Mouse (Mus musculus): Measurements from ENCODE around the gene Scrn1.

Gene Scrn1

DNA sequence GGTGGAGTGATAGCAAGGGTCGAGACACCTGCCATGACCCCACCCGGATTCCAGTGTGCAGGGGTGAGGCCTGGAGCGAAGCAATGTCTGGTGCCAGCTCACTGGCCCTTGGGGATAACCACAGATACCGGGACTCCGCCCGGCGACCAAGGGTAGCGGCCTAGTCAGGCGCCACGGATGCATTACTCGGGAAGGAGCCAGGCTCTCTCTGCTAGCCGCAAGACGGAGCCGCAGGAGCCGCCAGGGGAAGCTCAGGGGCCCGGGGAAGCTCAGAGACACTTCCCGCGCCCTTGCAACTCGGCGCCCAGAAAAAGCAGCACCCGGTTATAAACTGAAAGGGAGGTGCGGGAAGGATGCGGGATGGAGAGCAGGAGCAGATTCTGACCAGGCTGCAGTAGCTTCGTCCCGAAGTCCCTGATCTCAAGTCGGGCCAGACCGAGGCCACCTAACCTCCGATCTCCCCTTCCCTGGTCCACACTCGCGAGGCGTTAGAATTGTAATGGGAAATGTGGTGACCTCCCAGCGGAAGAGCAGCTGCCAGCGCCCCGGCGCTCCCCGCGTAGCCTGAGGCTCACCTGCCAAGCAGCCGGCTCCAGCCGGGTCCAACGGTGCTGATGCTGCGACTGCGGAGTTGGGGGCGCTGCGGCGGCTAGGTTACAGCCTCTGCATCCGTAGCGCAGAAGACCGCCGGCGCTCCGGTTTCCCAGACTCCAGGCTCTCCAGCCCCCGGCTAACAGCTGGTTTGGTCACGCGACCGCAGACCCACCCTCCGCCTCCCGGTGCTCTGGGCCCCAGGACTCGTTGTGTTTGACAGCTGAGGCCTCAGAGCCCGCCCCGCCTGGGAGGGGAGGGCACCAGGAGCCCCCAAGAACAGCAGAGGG is at the start of gene Scrn1:
Gene Scrn1, minus strand, starts transcription at position 825 of the 881 bp plus-strand sequence.
- in situ Hi-C loops (cut with MseI, MboI), result no loop called here

DNA sequence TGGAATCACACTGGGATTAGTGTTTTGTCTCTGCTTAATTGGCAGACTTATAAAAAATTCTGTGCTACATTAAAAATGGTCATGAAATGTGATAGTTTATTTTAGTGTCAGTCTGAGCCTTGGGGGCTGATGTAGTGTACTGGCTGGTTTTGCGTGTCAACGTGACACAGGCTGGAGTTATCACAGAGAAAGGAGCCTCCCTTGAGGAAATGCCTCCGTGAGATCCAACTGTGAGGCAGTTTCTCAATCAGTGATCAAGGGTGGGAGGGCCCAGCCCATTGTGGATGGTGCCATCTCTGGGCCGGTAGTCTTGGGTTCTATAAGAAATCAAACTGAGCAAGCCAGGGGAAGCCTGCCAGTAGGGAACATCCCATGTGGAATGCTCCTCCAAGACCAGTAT is 40.0 kb upstream of the Scrn1 start:
- in situ Hi-C loops (cut with MseI, MboI), result no loop called here

DNA sequence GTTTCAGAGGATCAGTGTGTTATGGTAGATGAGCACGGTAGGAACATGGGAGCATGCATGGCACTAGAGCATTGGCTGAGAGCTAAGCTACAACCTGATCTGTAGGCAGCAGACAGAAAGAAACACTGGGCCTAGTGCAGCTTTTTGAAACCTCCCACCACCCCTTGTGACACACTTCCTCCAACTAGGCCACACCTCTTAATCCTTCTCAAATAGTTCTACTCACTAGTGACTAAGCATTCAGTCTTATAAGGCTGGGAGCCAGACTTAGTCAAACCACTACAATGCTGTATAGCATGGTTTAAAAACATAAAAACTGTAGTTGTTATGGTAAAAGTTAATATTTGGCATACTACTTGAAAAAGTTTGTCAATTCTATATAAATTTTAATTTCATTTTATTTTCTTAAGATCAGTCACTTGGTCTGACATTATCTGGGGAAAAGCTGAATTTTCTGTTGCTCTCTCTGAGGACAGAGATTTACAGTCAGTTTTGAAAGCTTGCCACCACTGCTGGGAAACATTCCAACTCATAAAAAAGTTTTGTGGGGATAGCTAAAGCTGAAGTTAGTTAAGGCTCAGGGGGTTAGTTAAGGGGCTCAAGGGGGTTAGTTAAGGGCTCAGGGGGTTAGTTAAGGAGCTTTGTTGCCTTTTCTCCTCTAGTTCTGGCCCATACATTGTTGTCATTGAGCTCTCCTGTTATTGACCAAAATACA is 37.9 kb upstream of the Scrn1 start:
- in situ Hi-C loops (cut with MseI, MboI), result no loop called here

DNA sequence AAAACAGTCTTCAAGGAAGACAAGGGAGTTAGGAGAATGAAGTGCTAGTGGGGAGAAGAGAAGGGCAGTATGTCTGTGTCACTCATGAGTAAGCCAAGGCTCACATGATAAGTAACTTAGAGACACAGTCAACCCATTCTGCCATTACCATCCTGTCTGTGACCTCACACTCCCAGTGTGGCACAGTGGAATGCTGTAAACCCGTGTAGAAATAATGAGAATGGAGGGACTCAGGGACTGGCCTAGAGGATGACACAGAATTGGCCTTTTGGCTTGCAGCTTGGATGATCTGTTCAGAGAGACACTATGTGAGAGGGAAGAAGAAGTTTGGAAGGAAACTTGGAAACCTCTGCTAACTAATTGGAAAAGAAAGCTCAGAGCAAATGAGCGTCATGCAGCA is 36.6 kb upstream of the Scrn1 start:
- in situ Hi-C loops (cut with MseI, MboI), result no loop called here

DNA sequence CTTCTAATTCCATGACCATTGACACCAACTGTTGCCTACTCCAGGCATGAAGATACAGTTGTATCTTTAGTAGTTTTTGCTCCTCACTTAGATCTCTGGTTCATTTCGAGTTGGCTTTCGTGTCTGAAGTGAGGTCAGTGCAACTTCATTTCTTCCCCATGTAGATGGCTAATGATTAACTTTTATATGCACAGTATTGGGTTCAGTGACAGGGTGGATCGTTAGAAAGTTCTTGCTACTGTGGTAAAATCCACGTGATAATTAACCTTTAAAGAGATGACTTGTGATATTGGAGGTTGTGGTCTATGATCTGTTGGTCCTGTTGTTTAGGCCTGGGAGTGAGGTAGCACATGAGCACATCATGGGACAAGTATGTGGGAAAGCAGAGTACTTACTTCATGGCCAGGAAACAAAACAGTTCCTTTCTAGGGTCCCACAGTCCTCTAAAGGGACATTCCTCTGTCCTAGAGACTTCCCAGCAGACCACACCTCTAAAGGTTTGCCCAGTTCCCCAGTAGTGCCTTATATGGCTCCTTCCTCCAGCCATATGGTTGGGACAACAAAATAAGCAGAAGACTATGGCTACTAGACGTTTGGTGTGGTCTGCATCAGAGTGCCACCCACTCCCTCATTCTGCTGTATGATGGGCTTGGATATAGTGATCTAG is 34.5 kb upstream of the Scrn1 start:
- in situ Hi-C loops (cut with MseI, MboI), result no loop called here

DNA sequence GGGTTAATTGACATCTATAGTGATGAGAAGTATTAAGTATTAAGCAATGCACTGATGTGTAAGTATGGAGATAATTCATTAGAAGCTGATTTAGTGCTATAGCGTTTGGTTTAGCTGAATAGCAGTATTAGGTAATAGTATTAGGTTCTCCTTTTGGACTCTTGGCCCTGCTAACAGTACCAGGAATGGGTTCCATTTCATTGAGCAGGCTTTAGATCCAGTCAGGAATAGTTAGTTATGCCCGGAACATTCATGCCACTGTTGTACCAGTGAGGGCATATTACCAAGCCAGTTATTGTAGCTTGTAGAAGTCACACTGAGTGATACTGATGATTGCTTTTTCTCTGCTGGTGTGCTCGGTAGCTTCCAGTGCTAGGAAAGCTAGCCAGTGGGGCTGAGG is 31.4 kb upstream of the Scrn1 start:
- in situ Hi-C loops (cut with MseI, MboI), result no loop called here

DNA sequence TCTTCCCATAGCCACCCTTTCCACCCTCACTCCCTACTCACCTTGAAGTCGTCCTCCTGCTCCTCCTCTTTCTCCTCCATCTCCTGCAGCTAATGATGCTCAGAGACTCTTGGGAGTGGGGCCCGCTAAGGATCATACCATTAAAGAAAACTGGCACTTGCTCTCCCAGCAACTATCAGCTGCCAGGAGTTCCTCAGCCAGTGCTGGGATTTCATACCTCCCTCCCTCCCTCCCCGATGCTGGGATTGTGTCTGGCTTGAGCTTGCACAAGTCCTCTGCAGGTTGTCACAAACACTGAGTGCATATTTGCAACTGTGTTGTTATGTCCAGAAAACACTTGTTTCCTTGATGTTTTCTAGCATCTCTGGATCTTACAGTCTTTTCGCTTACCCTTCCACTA is 30.9 kb upstream of the Scrn1 start, which contains the start of gene Fkbp14:
Gene Fkbp14, minus strand, starts transcription at position 101 of the 400 bp plus-strand sequence.
- in situ Hi-C loops (cut with MseI, MboI), result no loop called here

DNA sequence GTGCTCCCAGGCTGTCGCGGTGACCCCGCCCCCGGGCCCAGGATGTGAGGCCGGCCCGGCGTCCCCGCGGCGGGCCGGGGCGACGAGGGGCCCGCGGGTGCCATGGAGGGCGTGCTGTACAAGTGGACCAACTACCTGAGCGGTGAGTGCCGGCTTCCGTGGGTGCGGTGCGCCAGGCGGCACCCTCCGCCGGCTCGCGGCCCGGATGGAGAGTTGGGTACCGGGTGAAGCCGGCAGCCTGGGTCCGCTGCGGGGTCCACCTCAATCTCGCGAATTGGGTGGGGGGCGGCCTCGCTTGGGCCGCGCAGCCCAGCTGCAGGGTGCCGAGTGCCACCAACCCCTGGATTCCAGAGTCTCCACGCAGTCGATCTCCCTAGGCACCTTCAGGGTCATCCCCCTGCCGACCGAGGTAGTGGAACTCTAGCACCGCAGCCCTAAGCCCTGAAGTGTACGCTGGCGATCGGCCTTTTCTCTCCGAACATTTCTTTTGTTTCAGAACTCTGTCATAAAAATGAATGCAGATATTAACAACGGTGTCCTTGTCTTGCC is 29.1 kb upstream of the Scrn1 start:
- in situ Hi-C loops (cut with MseI, MboI), result no loop called here

DNA sequence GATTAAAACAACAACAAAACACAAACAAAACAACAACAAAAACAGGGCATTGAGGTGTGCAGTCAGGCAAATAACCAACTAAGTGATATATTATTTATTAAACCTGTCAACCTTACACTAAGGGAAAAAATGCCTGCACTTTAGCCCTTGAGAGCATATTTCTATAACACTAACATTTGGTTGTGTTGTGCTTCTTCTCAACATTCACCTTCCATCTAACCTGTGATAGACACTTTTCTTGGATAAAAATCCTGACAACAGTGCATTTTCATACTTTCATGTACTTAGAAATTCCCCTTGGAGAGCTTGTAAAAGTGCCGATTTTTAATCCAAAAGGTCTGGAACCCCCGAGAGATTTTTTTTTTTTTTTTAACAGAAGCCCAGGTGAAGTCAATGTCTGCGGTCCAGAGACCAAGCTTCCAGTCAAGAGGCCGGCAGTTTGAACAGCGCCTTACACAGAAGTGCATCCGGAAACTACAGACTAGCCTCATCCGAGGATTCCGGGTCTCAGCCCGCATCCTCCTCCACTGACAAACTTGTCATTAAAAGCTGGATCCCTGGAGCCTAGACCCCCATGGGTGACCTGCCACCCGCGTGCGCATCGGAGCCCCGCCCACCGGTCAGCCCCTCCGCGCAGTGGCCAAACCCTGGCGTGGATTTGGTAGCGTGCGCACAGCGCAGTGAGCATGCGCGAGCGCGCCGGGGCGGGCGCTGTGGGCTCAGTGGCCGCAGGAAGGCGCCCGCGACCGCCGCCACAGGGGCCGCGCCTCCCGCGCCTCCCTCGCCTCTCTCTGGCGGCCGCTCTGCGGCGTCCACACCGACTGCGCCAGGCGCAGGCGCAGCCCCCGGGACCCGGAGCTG is 28.4 kb upstream of the Scrn1 start, which contains the start of gene Plekha8:
Gene Plekha8, plus strand, starts transcription at position 643 of the 861 bp plus-strand sequence.
- in situ Hi-C loops (cut with MseI, MboI), result no loop called here

DNA sequence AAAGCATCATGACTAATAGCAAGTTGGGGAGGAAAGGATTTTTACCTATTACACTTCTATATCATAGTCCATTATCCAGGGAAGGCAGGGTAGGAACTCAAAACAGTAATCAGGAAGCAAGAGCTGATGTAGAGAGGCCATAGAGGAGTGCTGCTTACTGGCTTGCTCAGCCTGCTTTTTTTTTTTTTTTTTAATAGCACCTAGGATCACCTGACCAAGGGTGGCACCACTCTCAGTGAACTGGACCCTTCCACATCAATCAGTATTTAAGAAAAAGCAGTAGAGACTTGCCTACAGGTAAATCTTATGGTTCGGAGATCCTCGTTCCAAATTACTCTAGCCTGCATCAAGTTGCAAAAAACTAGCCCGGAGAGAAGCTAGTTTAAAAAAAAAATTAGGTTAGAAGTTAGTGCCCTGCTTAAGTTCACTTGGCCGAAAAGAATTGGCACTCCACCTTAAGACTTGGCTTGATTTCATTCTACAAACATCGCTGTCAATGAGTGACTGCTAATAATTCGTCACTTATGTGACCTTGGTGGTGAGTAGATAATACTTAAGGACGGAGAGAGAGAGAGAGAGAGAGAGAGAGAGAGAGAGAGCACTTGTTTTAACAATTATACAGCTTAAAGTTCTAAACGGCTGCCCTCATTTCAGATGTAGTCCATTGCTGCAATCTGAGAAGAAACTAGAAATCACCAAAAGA is 27.6 kb upstream of the Scrn1 start:
- in situ Hi-C loops (cut with MseI, MboI), result no loop called here

DNA sequence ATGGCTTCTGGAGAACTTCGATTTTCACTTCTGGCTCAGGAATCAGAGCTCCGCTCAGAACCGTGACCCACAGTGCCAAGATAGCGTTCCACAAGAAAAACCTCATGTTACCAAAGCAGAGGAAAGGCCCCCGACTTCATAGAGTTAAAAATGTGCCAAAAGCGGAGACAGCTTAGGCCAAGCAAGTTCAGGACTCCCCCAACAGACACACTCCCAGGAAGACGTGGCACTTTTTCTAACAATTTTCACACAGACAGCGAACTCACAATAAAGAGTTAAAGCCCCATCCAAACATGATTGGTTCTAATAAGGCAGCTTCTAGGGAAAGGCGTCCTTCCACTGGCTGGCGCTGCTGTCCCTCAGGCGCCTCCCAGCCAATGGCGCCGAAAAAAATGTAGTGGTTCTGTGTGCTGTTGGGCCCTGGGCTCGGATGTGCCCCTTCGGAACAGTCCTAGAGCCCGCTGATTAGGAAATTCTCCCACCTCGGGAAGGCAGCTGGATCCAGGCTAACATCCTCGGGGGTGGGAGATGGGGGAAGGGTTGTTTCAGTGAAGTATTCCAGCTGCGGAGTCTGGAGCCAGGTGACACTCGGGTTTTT is 26.7 kb upstream of the Scrn1 start:
- in situ Hi-C loops (cut with MseI, MboI), result no loop called here

DNA sequence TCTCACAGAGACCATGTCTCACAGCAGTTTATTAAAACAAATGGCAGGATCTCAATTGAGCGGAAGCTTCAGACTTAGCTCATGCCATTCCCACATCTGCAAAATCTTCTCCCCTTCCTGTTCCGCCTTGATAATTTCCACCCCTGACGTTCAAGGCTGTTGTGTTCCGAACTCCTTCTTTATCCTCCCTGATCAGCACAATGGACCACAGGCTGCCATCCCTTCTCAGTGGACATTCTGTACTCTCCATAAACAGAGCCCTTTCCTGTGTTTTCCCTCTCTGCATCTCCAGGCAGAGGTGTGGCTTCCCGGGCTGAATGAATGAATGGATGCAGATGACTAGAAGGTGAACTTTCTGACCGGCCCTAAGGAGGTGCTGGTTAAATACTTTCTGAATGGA is 25.5 kb upstream of the Scrn1 start:
- in situ Hi-C loops (cut with MseI, MboI), result no loop called here

DNA sequence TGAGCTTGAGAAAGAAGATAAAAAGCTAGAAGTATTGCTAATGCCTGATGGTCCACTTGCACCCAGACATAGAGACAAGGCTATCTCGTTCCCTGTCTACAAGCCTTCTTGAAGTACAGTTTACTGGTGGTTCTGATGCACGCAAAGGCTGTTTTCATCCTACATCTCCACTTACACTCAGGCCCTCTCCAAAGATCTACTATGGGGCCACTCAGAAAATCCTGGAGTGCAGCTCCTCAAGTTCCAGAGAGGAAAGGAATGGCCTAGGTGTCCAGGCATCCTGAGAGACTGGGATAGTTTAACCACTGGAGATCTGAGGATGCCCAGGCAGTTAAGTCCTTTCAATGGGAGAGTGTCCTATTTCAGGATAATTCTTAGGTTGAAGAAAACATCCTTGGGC is 24.4 kb upstream of the Scrn1 start:
- in situ Hi-C loops (cut with MseI, MboI), result no loop called here

DNA sequence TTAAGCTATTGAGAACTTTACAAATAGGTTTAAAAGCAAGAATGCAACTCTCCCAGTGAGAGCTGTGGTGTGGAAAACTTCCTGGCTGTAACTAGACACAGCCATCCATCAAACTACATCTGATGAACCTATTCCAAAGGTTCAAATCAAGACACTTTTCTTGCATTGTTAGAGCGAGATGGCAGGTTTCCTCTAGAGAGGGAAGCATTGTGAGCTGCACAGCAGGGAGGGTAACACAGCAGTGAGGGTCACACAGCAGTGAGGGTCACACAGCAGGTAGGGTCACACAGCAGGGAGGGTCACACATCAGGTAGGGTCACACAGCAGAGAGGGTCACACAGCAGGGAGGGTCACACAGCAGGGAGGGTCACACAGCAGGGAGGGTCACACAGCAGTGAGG is 21.9 kb upstream of the Scrn1 start:
- in situ Hi-C loops (cut with MseI, MboI), result no loop called here

DNA sequence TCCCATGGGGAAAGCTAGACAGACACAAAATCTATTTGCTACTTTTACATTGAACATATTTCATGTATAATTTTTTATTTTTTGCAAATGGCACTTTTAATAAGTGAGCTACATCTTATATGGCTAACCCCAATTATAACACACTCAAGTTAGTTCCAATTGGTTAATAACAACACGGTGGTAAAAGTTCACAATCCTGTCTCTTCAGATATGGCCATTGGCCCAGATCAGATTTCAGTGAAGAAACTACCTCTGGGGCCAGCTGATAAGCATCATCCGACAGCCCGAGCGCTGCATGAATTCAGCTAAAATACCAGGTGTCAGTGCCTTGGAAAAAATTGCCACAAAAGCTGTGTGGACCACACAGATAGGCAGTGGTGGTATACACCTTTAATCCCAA is 21.4 kb upstream of the Scrn1 start:
- in situ Hi-C loops (cut with MseI, MboI), result no loop called here

DNA sequence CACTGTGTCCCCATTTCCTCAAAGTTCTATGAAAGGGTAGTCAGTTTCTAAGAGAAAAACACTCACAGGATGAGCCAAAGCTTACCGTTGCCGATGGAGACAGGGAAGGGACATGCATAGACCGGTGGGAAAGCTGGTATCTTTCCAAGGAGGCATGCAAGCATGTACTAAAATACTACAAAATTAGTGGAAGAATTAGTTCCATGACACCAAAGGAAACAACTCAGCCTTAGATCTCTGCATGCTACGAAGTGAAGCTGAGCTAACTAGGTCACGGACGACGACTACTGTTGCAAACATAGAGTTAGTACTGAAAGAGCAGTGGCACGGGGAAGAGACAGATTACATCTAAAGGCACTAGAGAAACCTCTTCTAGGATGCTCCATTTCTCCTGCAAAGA is 20.6 kb upstream of the Scrn1 start:
- in situ Hi-C loops (cut with MseI, MboI), result no loop called here

DNA sequence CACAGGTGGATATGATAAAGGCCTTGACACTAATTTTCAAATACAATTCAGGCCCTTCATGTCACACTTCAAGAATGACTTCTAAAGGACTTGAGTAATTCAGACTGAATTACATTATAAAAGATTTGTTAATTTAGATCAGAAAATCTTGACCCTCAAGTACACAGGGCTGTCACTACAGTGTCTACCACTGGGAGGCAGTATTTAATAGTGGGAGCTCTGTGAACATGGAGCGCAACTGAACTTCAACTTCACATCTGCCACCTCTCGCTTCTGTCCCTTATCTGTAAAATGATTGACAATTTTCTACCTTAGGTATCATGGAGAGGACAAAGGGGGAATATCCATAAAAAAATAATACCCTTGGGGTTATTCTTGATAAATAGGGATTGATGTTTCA is 19.9 kb upstream of the Scrn1 start:
- in situ Hi-C loops (cut with MseI, MboI), result no loop called here

DNA sequence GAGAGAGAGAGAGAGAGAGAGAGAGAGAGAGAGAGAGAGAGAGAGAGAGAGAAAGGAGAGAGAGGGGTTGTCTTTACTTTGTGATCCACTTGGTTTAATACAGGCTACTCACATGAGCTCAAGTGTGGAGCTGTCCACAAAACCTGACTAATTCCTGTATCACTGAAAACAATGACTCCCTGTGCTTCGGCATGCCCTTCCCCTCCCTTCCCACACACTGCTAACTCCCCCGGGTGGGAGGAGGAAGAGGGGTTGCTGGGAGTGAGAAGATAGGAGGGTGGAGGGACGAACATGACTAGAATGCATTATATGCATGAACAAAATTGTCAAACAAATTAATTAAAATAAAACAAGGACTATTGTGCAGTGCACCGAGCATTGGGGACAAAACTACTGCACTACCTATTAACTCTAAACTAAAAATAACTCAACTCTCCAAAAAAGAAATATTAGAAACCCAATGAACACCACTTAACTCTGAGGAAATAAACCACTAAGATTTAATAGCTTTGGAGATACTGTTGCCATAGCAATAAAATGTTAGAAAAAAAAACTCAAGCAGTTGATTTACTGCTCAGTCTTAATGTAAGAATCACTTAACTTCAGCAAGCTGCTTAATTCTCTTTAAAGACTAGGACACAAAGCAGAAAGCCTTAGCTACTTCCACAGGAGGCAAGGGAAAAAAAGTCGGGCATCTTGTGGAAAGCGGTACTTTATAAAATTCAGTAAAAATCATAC is 7.1 kb upstream of the Scrn1 start:
- in situ Hi-C loops (cut with MseI, MboI), result no loop called here

DNA sequence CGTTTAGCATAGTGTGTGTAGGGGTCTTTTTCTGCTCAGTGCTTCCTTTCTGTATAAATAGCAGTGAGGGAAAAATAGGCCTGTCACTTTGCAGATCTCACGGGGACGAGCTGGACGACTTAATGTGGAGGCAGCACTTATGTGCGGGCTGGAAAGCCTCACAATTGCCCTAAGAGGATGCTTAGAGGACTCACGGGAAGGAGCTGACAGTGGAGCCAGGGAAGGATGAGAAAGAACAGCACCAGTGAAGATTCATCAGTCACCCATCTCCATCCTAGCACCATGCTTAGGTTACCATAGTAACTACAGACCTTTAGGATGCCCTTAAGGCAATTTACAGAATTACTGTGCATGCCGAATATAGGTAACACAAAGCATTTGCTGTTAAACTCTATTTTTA is 3.5 kb upstream of the Scrn1 start:
- in situ Hi-C loops (cut with MseI, MboI), result no loop called here

All from mouse trophoblast stem cell (cell line).